Mouse (Mus musculus): ENCODE measurements around the gene Pkmyt1. TPM values are rescaled to one million over a fixed set of nuclear protein-coding genes. Genes with fewer than 3 reads are reported as not detected.

Gene Pkmyt1
- polyA plus RNA-seq, 1 experiment from 2014 or later: 22.6 TPM

DNA sequence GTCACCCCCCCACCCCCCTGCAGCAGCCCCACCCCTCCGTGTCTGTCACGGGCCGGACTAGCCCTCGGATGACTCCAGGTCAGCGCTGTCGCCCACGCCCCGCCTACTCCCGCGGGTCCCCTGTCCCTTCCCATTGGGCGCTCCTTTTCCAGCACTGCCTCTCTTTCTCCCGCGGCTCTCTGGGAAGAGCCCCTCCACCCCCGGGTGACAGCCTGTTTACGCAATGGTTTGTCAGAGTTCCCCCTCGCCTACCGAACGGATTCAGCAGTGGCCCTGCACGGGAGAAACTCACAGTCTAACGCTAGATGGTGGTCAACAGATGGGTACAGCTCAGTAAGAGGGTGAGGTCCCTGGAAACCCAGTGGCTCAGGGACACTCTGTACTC, 614 bp downstream of the Pkmyt1 start:
- Histone ChIP-seq H3K36me3 (replicated peaks) (no peaks in the 10 kb centered on the region), H3K4me1 (peaks cover 10% of the 10 kb centered on the region), H3K27ac (peak overlapping the region; percentile 71), H3K27me3 (replicated peaks) (no peaks in the 10 kb centered on the region), H3K4me2 (peak overlapping the region; percentile 69), H3K9me3 (no peaks in the 10 kb centered on the region), H3K4me3 (peak overlapping the region; percentile 56), H3K9ac (peak overlapping the region; percentile 53)
- peak; percentile 81 for ATAC-seq (replicated peaks)
- 1% methylated on average over 20 of the region's 20 CpGs for WGBS

DNA sequence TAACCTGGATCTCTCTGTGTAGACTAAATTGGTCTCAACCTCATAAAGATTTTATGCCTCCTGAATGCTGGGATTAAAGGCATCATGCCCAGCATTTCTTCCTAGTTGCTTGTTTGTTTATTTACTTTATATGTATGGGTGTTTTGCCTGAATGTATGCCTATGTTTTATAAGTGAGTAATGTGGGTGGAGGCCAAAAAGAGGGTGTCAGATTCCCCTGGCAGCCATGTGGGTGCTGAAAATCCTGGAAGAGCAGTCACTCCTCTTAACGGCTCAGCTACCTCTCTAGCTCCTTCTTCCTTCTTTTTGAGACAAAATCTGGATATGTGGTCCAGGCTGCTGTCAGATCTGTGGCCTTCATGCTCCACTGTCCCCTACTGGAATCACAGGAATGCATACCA, 4.3 kb downstream of the Pkmyt1 start:
- Histone ChIP-seq H3K4me2 (no peak overlapping the region), H3K27me3 (replicated peaks) (no peaks in the 10 kb centered on the region), H3K4me1 (peaks cover 10% of the 10 kb centered on the region), H3K4me3 (no peak overlapping the region), H3K9me3 (no peaks in the 10 kb centered on the region), H3K9ac (no peak overlapping the region), H3K27ac (no peak overlapping the region), H3K36me3 (replicated peaks) (no peaks in the 10 kb centered on the region)
- ATAC-seq (replicated peaks): no peak
- WGBS: 64% methylated on average over 1 of the region's 1 CpGs

DNA sequence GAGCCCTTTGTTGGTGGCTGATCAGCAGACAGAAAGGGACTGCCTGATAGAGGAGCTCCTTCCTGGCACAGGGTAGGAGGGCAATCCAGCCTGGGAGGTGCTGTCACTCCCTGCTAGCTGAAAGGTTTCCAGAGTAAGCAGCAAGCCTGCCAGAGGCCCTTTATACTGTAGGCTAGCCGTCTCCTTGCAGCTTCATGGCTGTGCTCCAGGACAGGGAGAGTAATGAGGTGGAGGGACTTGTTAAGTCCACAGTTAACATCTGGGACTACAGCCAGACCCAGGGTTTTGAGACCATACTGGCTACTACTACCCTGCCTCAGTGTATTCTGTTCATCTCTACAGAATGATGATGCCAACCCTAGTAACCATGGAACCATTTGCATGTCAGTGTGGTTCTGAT, 8.2 kb downstream of the Pkmyt1 start:
- 73% methylated on average over 1 of the region's 1 CpGs for WGBS
- no peak overlapping the region for H3K9ac ChIP-seq

DNA sequence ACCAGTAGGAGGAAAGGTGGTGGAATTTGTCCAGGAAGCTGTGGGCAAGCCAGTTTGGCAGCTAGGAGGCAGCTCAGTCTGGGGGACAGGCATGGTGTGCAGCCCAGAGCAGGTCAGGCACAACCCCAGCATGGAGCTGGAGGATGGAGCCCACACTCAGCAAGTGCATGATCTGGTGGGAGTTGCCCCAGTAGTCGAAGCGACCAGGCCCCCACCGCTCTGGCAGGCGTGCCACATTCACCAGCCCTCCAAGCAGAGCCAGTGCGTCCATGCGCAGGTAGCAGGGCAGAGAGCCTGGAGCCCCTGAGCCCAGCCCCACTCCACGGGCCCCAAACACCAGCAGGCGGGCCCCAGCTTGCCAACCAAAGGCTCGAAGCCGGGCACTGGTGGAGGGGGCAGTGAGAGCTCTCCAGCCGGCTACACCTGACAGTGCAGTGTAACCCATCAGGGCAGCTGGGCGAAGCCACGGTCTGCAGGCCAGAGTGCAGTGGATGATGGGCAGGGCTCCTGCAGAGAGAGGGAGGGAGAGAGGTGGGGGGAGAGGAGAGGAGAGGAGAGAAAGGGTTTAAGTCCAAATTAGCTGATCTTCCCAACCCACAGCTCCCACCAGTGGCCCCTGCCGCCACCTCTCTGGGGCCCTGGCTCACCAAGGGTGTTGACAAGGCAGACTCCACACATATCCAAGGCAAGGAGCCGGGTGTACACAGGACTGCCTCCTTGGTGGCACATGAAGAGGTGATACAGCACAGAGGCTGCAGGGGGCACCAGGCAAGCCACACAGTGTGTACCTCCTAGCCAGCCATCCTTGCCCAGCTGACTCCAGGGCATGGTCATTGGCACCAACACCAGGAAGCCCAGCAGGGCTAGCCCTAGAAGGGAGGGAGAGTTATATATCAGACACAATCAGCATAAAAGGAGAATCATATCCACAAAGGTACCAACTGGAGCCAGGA, 11.6 kb downstream of the Pkmyt1 start:
- no peak overlapping the region for H3K9ac ChIP-seq
- no peak for ATAC-seq (replicated peaks)

More for the DNA sequence above, 8.2 kb downstream of the Pkmyt1 start:
- Histone ChIP-seq H3K9me3 (no peaks in the 10 kb centered on the region), H3K4me1 (peaks cover 21% of the 10 kb centered on the region), H3K27me3 (replicated peaks) (no peaks in the 10 kb centered on the region), H3K4me3 (no peak overlapping the region), H3K4me2 (no peak overlapping the region), H3K36me3 (replicated peaks) (peaks cover 4% of the 10 kb centered on the region; the same call in 1 of the 2 replicates), H3K27ac (no peak overlapping the region)
- no peak for ATAC-seq (replicated peaks)

DNA sequence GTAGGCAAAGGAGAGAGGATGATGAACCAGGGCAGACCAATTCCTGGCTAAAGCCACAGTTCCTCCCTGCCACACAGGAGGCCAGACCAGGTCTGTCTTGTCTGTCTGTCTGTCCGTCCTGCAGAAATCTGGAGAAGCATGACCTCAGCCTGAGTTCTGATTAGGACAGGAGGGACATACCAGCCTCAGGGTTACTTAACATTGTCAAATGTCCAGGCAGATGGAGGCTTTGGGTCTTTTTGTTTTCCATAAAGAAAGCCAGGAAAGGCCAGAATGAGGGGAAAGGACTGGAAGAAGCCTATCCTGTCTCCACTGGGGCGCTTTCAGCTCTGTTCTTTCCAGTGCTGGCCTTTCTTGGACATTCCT, 12.7 kb downstream of the Pkmyt1 start:
- Histone ChIP-seq H3K4me1 (peaks cover 36% of the 10 kb centered on the region), H3K9ac (peak overlapping the region; percentile 77), H3K36me3 (replicated peaks) (peaks cover 4% of the 10 kb centered on the region; the same call in 1 of the 2 replicates), H3K27me3 (replicated peaks) (peaks cover 33% of the 10 kb centered on the region), H3K9me3 (no peaks in the 10 kb centered on the region), H3K27ac (peak overlapping the region; percentile 84), H3K4me3 (peak overlapping the region; percentile 84), H3K4me2 (peak overlapping the region; percentile 83)
- no peak for ATAC-seq (replicated peaks)
- WGBS: 36% methylated on average over 2 of the region's 2 CpGs

More for the DNA sequence above, 11.6 kb downstream of the Pkmyt1 start:
- Histone ChIP-seq H3K36me3 (replicated peaks) (peaks cover 4% of the 10 kb centered on the region; the same call in 1 of the 2 replicates), H3K4me2 (peak overlapping the region; percentile 83), H3K9me3 (no peaks in the 10 kb centered on the region), H3K4me3 (no peak overlapping the region), H3K4me1 (peaks cover 36% of the 10 kb centered on the region), H3K27ac (no peak overlapping the region), H3K27me3 (replicated peaks) (peaks cover 22% of the 10 kb centered on the region)
- 64% methylated on average over 15 of the region's 15 CpGs for WGBS

DNA sequence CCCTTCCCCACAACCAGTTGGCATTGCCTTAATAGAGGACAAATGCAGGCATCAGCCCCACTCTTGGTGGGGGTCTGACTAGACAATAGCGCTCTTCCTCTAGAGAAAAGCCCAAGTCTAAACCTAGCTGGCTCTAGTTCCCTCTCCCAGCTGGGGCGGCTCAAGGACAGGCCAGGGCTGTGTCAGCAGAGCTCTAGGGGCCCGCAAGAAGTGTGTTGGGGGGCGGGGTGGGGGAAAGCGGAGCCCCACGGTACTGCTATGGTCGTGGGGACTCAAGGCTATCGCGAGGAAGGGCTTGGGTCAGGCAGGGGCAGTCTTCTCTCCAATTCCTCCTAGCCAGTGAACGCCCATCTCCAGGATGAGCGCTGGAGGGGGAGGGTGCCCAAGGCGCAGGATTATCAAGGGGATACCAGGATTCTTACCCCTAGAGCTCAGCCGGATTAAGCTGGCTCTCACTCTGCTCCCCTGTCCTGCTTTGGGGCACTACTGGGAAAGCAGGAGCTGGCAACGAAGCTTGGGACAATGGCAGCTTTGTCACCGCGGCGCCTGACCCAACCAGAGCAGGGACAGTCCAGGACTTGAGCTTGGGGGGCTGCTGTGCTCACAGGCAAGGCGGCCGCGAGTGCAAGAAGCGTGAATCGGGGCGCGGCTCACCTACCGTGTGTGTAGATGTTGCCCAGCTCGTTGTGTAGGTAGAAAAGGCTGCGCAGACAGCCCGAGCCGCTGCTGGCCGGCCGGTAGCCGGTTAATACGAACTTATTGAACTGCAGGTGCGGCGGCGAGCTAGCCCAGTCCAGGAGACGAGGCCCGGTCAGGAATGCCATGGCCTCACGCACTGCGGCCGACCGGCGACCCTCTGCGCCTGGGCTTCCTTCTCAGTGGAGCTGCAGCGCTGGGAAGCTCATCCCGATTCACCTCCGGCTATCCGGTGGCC, 13.3 kb downstream of the Pkmyt1 start:
- ATAC-seq (replicated peaks): peak; percentile 37
- H3K4me1 ChIP-seq: peaks cover 36% of the 10 kb centered on the region
- H3K27ac ChIP-seq: peak overlapping the region; percentile 84
- peak overlapping the region; percentile 84 for H3K4me3 ChIP-seq
- peak overlapping the region; percentile 83 for H3K4me2 ChIP-seq
- WGBS: under 1% methylated on average over 48 of the region's 48 CpGs
- peaks cover 4% of the 10 kb centered on the region; the same call in 1 of the 2 replicates for H3K36me3 ChIP-seq (replicated peaks)
- no peaks in the 10 kb centered on the region for H3K9me3 ChIP-seq
- H3K27me3 ChIP-seq (replicated peaks): peaks cover 37% of the 10 kb centered on the region
- peak overlapping the region; percentile 77 for H3K9ac ChIP-seq

DNA sequence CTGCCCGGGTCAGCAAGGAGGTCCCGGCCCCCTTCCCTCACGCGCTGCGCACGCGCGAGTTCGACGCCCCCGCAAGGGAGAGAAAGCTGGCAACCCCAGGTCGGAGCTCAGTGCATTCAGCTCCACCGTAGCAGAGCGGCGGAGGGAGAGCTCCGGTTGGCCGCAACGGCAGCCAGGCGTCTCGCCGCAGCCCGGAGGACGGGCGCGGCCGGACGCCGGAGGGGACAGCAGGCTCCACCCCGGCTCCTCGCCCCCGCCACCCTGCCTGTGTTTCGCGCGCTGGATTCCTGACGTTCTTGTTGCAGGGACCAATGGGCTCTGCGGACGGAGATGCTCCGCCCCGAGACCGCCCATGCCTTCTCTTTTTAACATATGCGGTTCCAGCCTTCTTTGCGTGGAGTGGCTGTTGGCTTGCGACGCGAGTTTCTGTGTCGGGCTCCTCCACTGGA, 14.0 kb downstream of the Pkmyt1 start:
- Histone ChIP-seq H3K4me1 (peaks cover 43% of the 10 kb centered on the region), H3K27ac (peak overlapping the region; percentile 84), H3K36me3 (replicated peaks) (peaks cover 4% of the 10 kb centered on the region; the same call in 1 of the 2 replicates), H3K27me3 (replicated peaks) (peaks cover 44% of the 10 kb centered on the region), H3K4me2 (peak overlapping the region; percentile 83), H3K9ac (peak overlapping the region; percentile 77), H3K9me3 (no peaks in the 10 kb centered on the region), H3K4me3 (peak overlapping the region; percentile 84)
- ATAC-seq (replicated peaks): peak; percentile 86
- WGBS: under 1% methylated on average over 46 of the region's 46 CpGs

DNA sequence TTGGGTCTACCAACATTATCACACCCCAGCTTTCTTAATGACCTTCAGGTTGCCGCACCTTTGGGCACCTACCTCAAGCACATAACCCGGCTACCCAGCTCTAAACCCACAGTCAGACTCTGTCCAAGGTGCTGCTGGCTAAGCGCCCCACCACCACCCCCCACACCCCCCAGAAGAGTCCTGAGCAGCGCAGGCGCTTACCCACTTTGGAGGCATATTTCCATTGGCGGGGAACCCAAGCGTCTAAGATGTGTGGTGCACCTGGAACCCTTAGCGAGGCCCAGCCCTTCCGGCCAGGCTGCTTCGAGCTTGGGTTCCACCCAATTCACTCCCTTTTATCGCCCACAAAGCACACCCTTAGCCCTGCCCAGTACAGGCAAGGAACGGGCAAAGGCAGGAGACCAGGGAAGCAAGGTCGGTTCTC, 14.5 kb downstream of the Pkmyt1 start, which contains the start of gene Paqr4:
Paqr4 (minus strand) TSS at position 270 of the 424 bp plus-strand sequence.
- Histone ChIP-seq H3K27me3 (replicated peaks) (peaks cover 47% of the 10 kb centered on the region), H3K4me1 (peaks cover 47% of the 10 kb centered on the region)
- ATAC-seq (replicated peaks): peak; percentile 5; the same call in 1 of the 2 replicates

DNA sequence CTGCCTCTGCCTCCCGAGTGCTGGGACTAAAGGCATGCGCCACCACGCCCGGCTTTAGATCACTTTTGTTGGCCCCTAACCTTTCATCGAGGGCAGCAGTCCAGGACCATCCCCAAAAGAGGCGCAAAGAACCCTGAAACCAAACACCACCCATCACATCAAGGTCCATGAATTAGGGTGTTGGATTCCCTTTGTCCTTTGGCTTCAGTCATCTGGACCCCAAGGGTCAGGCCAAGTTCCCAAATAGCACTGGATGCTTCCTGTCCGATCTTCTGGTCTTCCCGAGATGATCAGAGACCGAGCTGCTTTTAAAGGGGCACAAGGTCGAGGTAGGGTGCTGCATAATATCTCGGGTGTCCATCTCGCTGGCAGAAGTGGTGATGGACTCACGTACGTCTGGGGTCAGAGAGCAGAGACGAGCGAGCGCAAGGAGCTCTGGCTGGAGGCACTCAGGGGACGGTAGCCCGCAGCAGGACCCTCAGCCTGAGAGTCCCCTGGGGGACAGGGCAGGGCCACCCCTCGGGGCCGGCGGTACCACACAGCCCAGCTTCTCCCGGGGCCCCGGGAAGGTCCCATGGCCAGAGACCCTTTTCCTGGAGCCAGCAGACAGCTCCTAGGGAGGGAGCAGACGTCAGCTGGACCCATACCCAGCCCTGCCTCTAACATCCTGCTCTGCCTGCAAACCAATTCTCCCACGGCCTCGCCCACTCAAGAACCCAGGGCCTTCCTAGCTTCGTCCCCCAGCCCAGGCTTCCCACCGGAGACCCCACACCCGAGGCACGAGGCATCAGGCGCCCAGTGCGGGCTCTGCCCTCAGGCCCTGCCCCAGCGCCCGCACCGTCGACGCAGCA, 15.4 kb downstream of the Pkmyt1 start:
- WGBS: 50% methylated on average over 38 of the region's 38 CpGs
- peak overlapping the region; percentile 40 for H3K4me2 ChIP-seq
- peak overlapping the region; percentile 22; the same call in 1 of the 2 replicates for H3K4me3 ChIP-seq

More for the DNA sequence above, 14.5 kb downstream of the Pkmyt1 start, which contains the start of gene Paqr4:
- Histone ChIP-seq H3K9me3 (no peaks in the 10 kb centered on the region), H3K9ac (peak within 1 kb of the TSS; percentile 77), H3K36me3 (replicated peaks) (peaks cover 4% of the 10 kb centered on the region; the same call in 1 of the 2 replicates), H3K4me2 (peak within 1 kb of the TSS; percentile 83), H3K4me3 (peak within 1 kb of the TSS; percentile 84), H3K27ac (peak within 1 kb of the TSS; percentile 84)
- 11% methylated on average over 13 of the region's 13 CpGs for WGBS

DNA sequence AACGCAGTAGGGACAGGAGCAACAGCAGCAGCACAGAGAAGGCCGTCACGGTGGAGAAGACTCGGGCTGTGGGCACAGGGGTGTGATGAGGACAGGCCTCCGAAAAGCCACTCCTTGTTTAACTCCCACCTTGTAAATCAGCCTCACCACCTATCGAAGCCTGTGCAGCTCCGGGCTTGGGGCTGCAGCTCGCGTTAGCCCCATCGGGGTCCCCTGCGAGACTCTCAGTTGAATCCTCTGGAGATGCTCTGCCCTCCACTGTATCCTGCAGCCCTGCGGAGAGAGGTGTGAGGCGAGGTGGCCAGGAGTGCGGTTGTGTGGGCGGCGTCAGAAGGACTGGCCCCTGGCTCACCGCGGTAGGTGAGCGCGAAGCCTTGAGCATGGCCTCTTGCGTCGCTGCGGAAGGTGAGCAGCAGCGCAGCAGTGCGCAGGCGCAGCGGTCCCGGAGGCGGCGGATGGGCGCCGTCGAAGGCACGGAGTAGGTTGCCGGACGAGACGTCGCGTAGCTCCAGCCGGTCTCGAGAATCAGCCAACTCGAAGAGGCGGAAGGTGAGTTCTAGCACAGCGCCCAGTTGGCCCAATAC, 16.2 kb downstream of the Pkmyt1 start:
- no peak overlapping the region for H3K27ac ChIP-seq
- peaks cover 59% of the 10 kb centered on the region for H3K27me3 ChIP-seq (replicated peaks)
- no peaks in the 10 kb centered on the region for H3K9me3 ChIP-seq
- H3K4me3 ChIP-seq: peak overlapping the region; percentile 22
- H3K9ac ChIP-seq: no peak overlapping the region
- no peaks in the 10 kb centered on the region for H3K36me3 ChIP-seq (replicated peaks)
- peak overlapping the region; percentile 40 for H3K4me2 ChIP-seq
- 8% methylated on average over 44 of the region's 44 CpGs for WGBS
- no peak for ATAC-seq (replicated peaks)
- H3K4me1 ChIP-seq: peaks cover 54% of the 10 kb centered on the region

More for the DNA sequence above, 15.4 kb downstream of the Pkmyt1 start:
- H3K4me1 ChIP-seq: peaks cover 55% of the 10 kb centered on the region
- H3K9me3 ChIP-seq: no peaks in the 10 kb centered on the region
- H3K9ac ChIP-seq: no peak overlapping the region
- H3K27ac ChIP-seq: no peak overlapping the region
- ATAC-seq (replicated peaks): no peak
- H3K36me3 ChIP-seq (replicated peaks): 0 out of 2 replicates have a peak, but pooled peaks cover under 1% of the 10 kb centered on the region
- peaks cover 53% of the 10 kb centered on the region for H3K27me3 ChIP-seq (replicated peaks)
